Mouse (Mus musculus): ENCODE measurements around the gene Gm9918. TPM values are rescaled to one million over a fixed set of nuclear protein-coding genes. Genes with fewer than 3 reads are reported as not detected.
A peak's percentile ranks its signal among the peaks of the same experiment; 100 is the strongest.

Gene Gm9918
- total RNA-seq, 2 experiments from 2014 or later: not detected

GRCm38 (mm10) chr15:102279092-102279782, 8.9 kb downstream of the Gm9918 start, which contains the start of gene Mfsd5:
Gene Mfsd5 (plus strand): TSS chr15:102279454.
- DNase-seq: peak; percentile 96

GRCm38 (mm10) chr15:102279783-102280520, 9.6 kb downstream of the Gm9918 start:
- no peak for DNase-seq

- no peak for DNase-seq
Measured at GRCm38 (mm10) chr15:102280623-102281022, 10.3 kb downstream of the Gm9918 start.

GRCm38 (mm10) chr15:102282463-102283292, 12.3 kb downstream of the Gm9918 start:
- DNase-seq: no peak

- no peak for DNase-seq
Measured at GRCm38 (mm10) chr15:102283648-102284047, 13.3 kb downstream of the Gm9918 start.

DNA sequence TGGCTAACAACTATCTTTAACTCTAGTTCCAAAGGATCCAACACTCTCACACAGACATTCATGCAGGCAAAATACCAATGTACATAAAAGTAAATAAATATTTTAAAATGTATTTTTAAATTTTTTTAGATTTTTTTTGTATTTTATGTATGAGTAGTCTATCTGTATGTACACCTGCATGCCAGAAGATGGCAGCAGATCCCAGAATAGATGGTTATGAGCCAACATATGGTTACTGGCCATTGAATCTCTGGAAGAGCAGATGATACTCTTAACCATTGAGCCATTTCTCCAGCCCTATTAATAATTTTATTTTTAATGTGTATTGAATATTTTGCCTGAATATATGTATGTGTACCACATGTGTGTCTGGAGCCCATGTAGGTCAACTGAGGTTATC, 17.0 kb downstream of the Gm9918 start:
- peak; percentile 58 for DNase-seq

DNA sequence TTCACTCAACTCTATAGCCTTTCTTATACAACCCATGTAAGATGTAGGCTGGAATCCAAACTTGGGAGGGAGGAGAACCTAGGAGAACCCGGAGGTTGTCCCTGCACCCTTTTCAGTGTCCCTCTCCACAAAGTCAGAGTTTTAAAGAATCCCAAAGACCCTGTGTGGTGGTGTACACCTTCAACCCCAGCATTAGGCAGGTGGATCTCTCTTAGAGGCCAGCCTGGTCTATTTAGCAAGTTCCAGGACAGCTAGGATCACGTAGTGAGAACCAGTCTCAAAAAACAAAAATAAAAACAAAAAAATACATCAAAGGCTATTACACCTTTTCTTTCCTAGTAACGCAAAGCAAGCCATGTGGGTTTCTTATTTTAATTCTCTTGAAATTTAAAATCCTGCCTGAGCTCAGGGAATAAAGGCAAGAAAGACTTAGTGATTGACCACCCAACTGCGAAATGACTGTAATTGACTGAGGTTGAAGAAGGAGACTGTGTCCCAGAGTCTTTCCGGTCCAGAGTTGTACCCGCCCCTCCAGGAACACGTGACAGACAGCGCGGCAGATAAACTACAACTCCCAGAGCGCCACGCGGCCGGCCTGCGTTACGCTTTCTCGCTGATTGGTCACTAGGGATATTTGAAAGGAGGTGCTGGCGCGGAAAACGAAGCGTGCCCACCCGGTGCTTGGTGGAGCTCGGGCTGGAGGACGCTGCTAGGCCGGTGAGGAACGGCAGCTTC, 25.4 kb downstream of the Gm9918 start, which contains the start of gene Espl1:
Espl1 (plus strand) TSS at position 634 of the 735 bp plus-strand sequence.
- DNase-seq: peak; percentile 96

GRCm38 (mm10) chr15:102296368-102297006, 26.1 kb downstream of the Gm9918 start:
- DNase-seq: no peak

DNA sequence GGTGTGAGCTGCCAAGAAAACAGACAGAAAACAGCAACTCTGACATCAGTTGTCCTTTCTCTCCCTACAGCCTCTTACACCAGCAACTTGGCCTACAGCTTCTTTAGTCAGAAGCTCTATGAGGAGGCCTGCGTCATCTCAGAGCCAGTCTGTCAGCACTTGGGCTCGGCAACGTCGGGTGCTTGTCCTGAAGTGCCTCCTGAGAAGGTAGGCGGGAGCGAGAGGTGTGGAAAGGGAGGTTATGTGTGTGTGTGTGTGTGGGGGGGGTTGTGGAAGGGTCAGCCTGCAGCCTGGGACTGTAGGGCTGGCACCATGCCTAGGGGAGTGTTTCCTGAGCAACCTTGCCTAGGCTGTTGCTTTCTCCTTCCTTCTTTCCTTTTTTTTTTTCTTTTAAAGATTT, 32.2 kb downstream of the Gm9918 start:
- no peak for DNase-seq

GRCm38 (mm10) chr15:102308717-102309116, 38.4 kb downstream of the Gm9918 start:
- no peak for DNase-seq

- DNase-seq: peak; percentile 59
Measured at GRCm38 (mm10) chr15:102310074-102310845, 39.9 kb downstream of the Gm9918 start.

- DNase-seq: no peak
Measured at GRCm38 (mm10) chr15:102311489-102311888, 41.1 kb downstream of the Gm9918 start.

DNA sequence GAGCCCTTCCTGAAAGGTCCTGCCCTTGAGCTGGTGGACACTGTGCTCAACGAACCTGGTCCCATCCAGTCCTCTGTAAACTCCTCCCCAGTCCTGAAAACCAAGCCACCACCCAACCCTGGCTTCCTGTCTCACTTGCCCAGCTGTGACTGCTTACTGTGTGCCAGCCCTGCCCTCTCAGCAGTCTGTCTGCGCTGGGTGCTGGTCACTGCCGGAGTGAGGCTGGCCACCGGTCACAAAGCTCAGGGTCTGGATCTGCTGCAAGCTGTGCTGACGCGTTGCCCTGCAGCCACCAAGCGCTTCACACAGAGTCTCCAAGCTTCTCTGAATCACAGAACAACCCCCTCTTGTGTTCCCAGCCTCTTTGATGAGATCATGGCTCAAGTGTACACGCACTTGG, 44.9 kb downstream of the Gm9918 start:
- DNase-seq: no peak

GRCm38 (mm10) chr15:102316263-102316662, 45.9 kb downstream of the Gm9918 start:
- peak; percentile 76 for DNase-seq

Other genes starting within 250 kb of the Gm9918 start
- 10 to 100 TPM; 15.9 to 28.3 TPM for gene Krt18, start 242.4 kb upstream of the Gm9918 start, total RNA-seq (2021)
- 100 to 1,000 TPM; 248 to 266 TPM for gene Eif4b, start 196.8 kb upstream of the Gm9918 start, total RNA-seq (2021)
- 10 to 100 TPM; 64.5 to 84.6 TPM for gene Tns2, start 170.2 kb upstream of the Gm9918 start, total RNA-seq (2021)
- 10 to 100 TPM; 27.4 to 31.5 TPM for gene Spryd3, start 134.3 kb upstream of the Gm9918 start, total RNA-seq (2021)
- 10 to 100 TPM; 40.3 to 48.1 TPM for gene Igfbp6, start 126.2 kb upstream of the Gm9918 start, total RNA-seq (2021)
- gene Soat2, start 120.0 kb upstream of the Gm9918 start, total RNA-seq (2021): 1 to 10 TPM; 4.9 to 8.1 TPM
- 10 to 100 TPM; 66.7 to 84.9 TPM for gene Zfp740, start 67.3 kb upstream of the Gm9918 start, total RNA-seq (2021)
- gene Csad, start 65.8 kb upstream of the Gm9918 start, total RNA-seq (2021): 100 to 1,000 TPM; 155 to 156 TPM
- 1 to 10 TPM; 6.4 to 7.1 TPM for gene Itgb7, start 38.6 kb upstream of the Gm9918 start, total RNA-seq (2021)
- gene Rarg, start 13.0 kb upstream of the Gm9918 start, total RNA-seq (2021): 10 to 100 TPM; 22.7 to 30.3 TPM
- gene Mfsd5, start 8.9 kb downstream of the Gm9918 start, total RNA-seq (2021): 10 to 100 TPM; 29.0 to 29.4 TPM
- gene Espl1, start 25.7 kb downstream of the Gm9918 start, total RNA-seq (2021): 10 to 100 TPM in 1 of 2 experiments, 1 to 10 TPM in 1; 8.8 to 11.9 TPM
- 100 to 1,000 TPM; 342 to 354 TPM for gene Pfdn5, start 55.6 kb downstream of the Gm9918 start, total RNA-seq (2021)
- gene Myg1, start 61.1 kb downstream of the Gm9918 start, total RNA-seq (2021): 10 to 100 TPM; 50.0 to 62.5 TPM
- 10 to 100 TPM; 21.4 to 24.7 TPM for gene Aaas, start 80.2 kb downstream of the Gm9918 start, total RNA-seq (2021)
- gene Sp7, start 96.6 kb downstream of the Gm9918 start, total RNA-seq (2021): 1 to 10 TPM in 1 of 2 experiments, under 1 TPM in 1; 0.15 to 2.3 TPM
- 10 to 100 TPM; 67.8 to 83.4 TPM for gene Sp1, start 135.6 kb downstream of the Gm9918 start, total RNA-seq (2021)
- gene Amhr2, start 174.8 kb downstream of the Gm9918 start, total RNA-seq (2021): 1 to 10 TPM; 1.7 to 2.1 TPM
- 10 to 100 TPM; 46.9 to 53.1 TPM for gene Prr13, start 188.5 kb downstream of the Gm9918 start, total RNA-seq (2021)
- 100 to 1,000 TPM; 703 to 724 TPM for gene Pcbp2, start 200.0 kb downstream of the Gm9918 start, total RNA-seq (2021)
- gene Gm10337, start 233.2 kb downstream of the Gm9918 start, total RNA-seq (2021): 1 to 10 TPM; 3.7 to 4.1 TPM
- 10 to 100 TPM in 1 of 2 experiments, 1 to 10 TPM in 1; 7.7 to 11.2 TPM for gene Map3k12, start 246.5 kb downstream of the Gm9918 start, total RNA-seq (2021)
- gene Tarbp2, start 247.6 kb downstream of the Gm9918 start, total RNA-seq (2021): 10 to 100 TPM; 36.0 to 43.1 TPM